Mouse (Mus musculus) kidney, embryonic 15.5 days (tissue): ENCODE measurements at regions not wholly inside any gene's neighbourhood (a gene's known extent, or its start where the extent isn't known, plus 50 kb on each side); places are given as distances from the start of the nearest gene placed in this dataset.

Experiments
- ATAC-seq: fragments of 200-750 bp; cut with Nextera tagmentation; replicated peaks from 2 replicates; pipeline ENCODE4 v1.8.0; 2017; ENCODE audit warnings: moderate TSS enrichment; ENCODE audit not compliant: low FRiP score
- H3K27ac ChIP-seq: fragments of 300-500 bp; sonication (generic); 2 replicates; pipeline ENCODE4 v1.5.1; 2015; ENCODE audit warnings: mild to moderate bottlenecking, inconsistent platforms
- H3K27me3 ChIP-seq: fragments of 300-500 bp; sonication (generic); 2 replicates; pipeline ENCODE4 v1.6.1; 2015; ENCODE audit warnings: inconsistent platforms
- H3K36me3 ChIP-seq: fragments of 300-500 bp; sonication (generic); 2 replicates; pipeline ENCODE4 v1.6.1; 2015; ENCODE audit warnings: inconsistent platforms
- H3K4me1 ChIP-seq: fragments of 300-500 bp; sonication (generic); 2 replicates; pipeline ENCODE4 v1.6.1; 2015; ENCODE audit warnings: inconsistent platforms
- H3K4me2 ChIP-seq: fragments of 300-500 bp; sonication (generic); 2 replicates; pipeline ENCODE4 v1.6.1; 2015; ENCODE audit warnings: moderate library complexity, mild to moderate bottlenecking, inconsistent platforms
- H3K4me3 ChIP-seq: fragments of 300-500 bp; sonication (generic); replicated peaks from 2 replicates; pipeline ENCODE4 v1.5.1; 2015; ENCODE audit warnings: mild to moderate bottlenecking, inconsistent platforms
- H3K9ac ChIP-seq: fragments of 300-500 bp; sonication (generic); 2 replicates; pipeline ENCODE4 v1.6.1; 2015; ENCODE audit warnings: mild to moderate bottlenecking, inconsistent platforms
- H3K9me3 ChIP-seq: fragments of 300-500 bp; sonication (generic); replicated peaks from 2 replicates; pipeline ENCODE4 v1.6.1; 2016; ENCODE audit warnings: inconsistent platforms
- WGBS: fragments of 180-500 bp; shearing (Covaris S2); methylation state at CpG from one replicate; pipeline ENCODE4 v1.1.7; 2015; ENCODE audit warnings: mixed read lengths; 5-methylcytosine and 5-hydroxymethylcytosine counted together

GRCm38 (mm10) chr4:148746460-148747314 is 57.5 kb upstream of the Casz1 start:
- Histone ChIP-seq H3K4me2 (no peak overlapping the region), H3K4me1 (peaks cover 21% of the 10 kb centered on the region), H3K4me3 (no peak overlapping the region), H3K27me3 (peaks cover 32% of the 10 kb centered on the region), H3K36me3 (no peaks in the 10 kb centered on the region), H3K27ac (no peak overlapping the region), H3K9me3 (no peaks in the 10 kb centered on the region), H3K9ac (no peak overlapping the region)
- WGBS, result 49% methylated on average over 23 of the region's 23 CpGs
- no peak for ATAC-seq

GRCm38 (mm10) chr4:148747315-148747644 is 56.9 kb upstream of the Casz1 start:
- H3K9ac ChIP-seq, result no peak overlapping the region
- no peaks in the 10 kb centered on the region for H3K9me3 ChIP-seq
- no peak overlapping the region for H3K4me3 ChIP-seq
- H3K36me3 ChIP-seq, result no peaks in the 10 kb centered on the region
- H3K27me3 ChIP-seq, result peaks cover 32% of the 10 kb centered on the region
- H3K4me2 ChIP-seq, result no peak overlapping the region
- WGBS, result 75% methylated on average over 7 of the region's 7 CpGs
- no peak for ATAC-seq
- H3K27ac ChIP-seq, result no peak overlapping the region
- H3K4me1 ChIP-seq, result peaks cover 21% of the 10 kb centered on the region

GRCm38 (mm10) chr4:148750030-148750429 is 54.2 kb upstream of the Casz1 start:
- no peak overlapping the region for H3K4me2 ChIP-seq
- WGBS, result 72% methylated on average over 10 of the region's 10 CpGs

GRCm38 (mm10) chr4:148751591-148751990 is 52.6 kb upstream of the Casz1 start:
- H3K36me3 ChIP-seq, result no peaks in the 10 kb centered on the region
- H3K4me2 ChIP-seq, result no peak overlapping the region
- no peaks in the 10 kb centered on the region for H3K9me3 ChIP-seq
- H3K4me1 ChIP-seq, result peaks cover 17% of the 10 kb centered on the region
- H3K27me3 ChIP-seq, result peaks cover 23% of the 10 kb centered on the region; the same call in 1 of the 2 replicates
- WGBS, result 55% methylated on average over 7 of the region's 7 CpGs
- no peak for ATAC-seq
- no peak overlapping the region for H3K4me3 ChIP-seq
- no peak overlapping the region for H3K9ac ChIP-seq
- H3K27ac ChIP-seq, result no peak overlapping the region

More at GRCm38 (mm10) chr4:148750030-148750429, 54.2 kb upstream of the Casz1 start:
- Histone ChIP-seq H3K27ac (no peak overlapping the region), H3K4me3 (no peak overlapping the region), H3K9ac (no peak overlapping the region), H3K36me3 (no peaks in the 10 kb centered on the region), H3K27me3 (peaks cover 24% of the 10 kb centered on the region; the same call in 1 of the 2 replicates), H3K4me1 (peaks cover 21% of the 10 kb centered on the region), H3K9me3 (no peaks in the 10 kb centered on the region)
- no peak for ATAC-seq

GRCm38 (mm10) chr4:148752360-148753093 is 51.7 kb upstream of the Casz1 start:
- Histone ChIP-seq H3K27ac (no peak overlapping the region), H3K4me3 (no peak overlapping the region), H3K9ac (no peak overlapping the region), H3K4me1 (peaks cover 13% of the 10 kb centered on the region), H3K36me3 (no peaks in the 10 kb centered on the region), H3K4me2 (no peak overlapping the region), H3K27me3 (0 out of 2 replicates have a peak, but pooled peaks cover 14% of the 10 kb centered on the region), H3K9me3 (no peaks in the 10 kb centered on the region)
- no peak for ATAC-seq
- WGBS, result 75% methylated on average over 14 of the region's 14 CpGs

DNA sequence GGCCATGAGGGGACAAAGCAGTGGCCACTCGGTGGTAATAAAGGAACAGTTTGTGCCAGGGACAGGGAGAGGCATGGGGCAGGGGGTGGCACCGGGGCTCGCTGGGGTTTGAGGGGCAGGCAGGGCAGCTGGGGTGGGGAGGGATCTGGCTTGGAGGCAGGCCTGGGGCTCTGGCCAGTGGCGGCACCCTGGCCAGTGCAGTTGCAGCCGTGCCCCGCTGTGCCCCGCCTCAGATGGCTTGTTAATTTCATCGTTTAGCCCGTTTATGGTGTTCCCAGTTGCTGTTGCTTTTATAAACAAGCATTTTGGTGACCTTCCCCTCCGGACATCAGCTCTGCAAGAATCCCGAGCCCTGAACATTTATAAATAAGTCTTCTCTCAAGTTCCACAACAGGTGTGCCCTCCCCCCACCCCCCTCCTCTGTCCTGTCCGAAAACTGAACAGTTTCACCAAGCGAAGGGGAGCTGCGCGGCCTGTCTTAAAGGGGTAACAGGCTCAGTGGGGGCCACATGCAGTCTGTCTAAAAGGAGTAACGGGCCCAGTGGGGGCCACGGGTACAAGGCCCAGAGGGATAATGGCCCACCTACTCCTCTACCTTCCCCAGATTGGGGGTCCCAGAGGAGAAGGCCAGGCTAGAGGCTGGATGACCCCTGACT is 51.0 kb upstream of the Casz1 start:
- 0 out of 2 replicates have a peak, but pooled peaks cover 14% of the 10 kb centered on the region for H3K27me3 ChIP-seq
- no peak overlapping the region for H3K4me3 ChIP-seq
- peak; percentile 16; the same call in 1 of the 2 replicates for ATAC-seq
- peaks cover 13% of the 10 kb centered on the region for H3K4me1 ChIP-seq
- H3K4me2 ChIP-seq, result no peak overlapping the region
- 56% methylated on average over 17 of the region's 17 CpGs for WGBS
- H3K27ac ChIP-seq, result no peak overlapping the region
- no peaks in the 10 kb centered on the region for H3K9me3 ChIP-seq
- no peak overlapping the region for H3K9ac ChIP-seq
- H3K36me3 ChIP-seq, result no peaks in the 10 kb centered on the region

DNA sequence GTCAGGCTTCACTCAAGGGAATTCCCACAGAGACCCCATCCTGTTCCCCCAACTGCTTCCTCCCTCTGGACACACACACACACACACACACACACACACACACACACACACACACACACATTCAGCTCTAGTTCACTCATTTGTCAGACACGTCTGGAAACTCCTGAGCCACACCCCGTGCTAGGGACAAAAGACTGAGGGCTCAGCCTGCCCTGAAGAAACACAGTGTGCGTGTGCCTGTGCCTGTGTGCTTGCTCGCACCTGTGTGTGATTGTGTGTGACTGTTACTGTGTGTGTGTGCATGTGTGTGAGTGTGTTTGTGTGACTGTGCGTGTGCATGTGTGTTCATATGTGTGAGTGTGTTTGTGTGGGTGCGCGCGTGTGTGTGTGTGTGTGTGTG is 50.4 kb upstream of the Casz1 start:
- 0 out of 2 replicates have a peak, but pooled peaks cover 14% of the 10 kb centered on the region for H3K27me3 ChIP-seq
- H3K27ac ChIP-seq, result no peak overlapping the region
- no peak overlapping the region for H3K4me2 ChIP-seq
- no peaks in the 10 kb centered on the region for H3K9me3 ChIP-seq
- peaks cover 13% of the 10 kb centered on the region for H3K4me1 ChIP-seq
- 78% methylated on average over 8 of the region's 8 CpGs for WGBS
- no peaks in the 10 kb centered on the region for H3K36me3 ChIP-seq
- ATAC-seq, result no peak
- no peak overlapping the region for H3K4me3 ChIP-seq
- H3K9ac ChIP-seq, result no peak overlapping the region
